Mouse (Mus musculus): ENCODE results near the gene Sumf1. TPM values are rescaled to one million over a fixed set of nuclear protein-coding genes. Genes with fewer than 3 reads are reported as not detected.

Sumf1 gene
- total and polyA plus RNA-seq, 3 experiments, result 16.0 to 25.9 (median 22.8) TPM

GRCm38 (mm10) chr6:108160608-108161007, 24.8 kb downstream of the Sumf1 start:
- H3K36me3 ChIP-seq (replicated peaks), result peaks cover 39% of the 10 kb centered on the region
- TF ChIP-seq POLR2AphosphoS5 (IDR thresholded peaks at IDR 0.05; ENCODE audit: insufficient replicate concordance, low read depth, low read length), result no peak
- no peak for TF ChIP-seq CTCF (IDR thresholded peaks at IDR 0.05; ENCODE audit: low read depth, low read length)
- TF ChIP-seq GATA2 (IDR thresholded peaks at IDR 0.05; ENCODE audit: borderline replicate concordance, low read depth, low read length), result no peak
- ATAC-seq (ENCODE audit: extremely low read depth, insufficient number of reproducible peaks, low FRiP score, poor library complexity, severe bottlenecking) (no peak), DNase-seq (ENCODE audit: low spot score) (no peak)
- no peaks in the 10 kb centered on the region for H3K4me1 ChIP-seq (ENCODE audit: insufficient read depth, low read depth, low read length)
- H3K9me3 ChIP-seq (replicated peaks), result no peaks in the 10 kb centered on the region
- H3K27me3 ChIP-seq (ENCODE audit: insufficient read depth, low read length), result no peaks in the 10 kb centered on the region
- no peak overlapping the region for H3K4me3 ChIP-seq (ENCODE audit: low read depth, low read length)

- Histone ChIP-seq H3K4me1 (ENCODE audit: insufficient read depth, low read depth, low read length) (no peaks in the 10 kb centered on the region), H3K9me3 (replicated peaks) (no peaks in the 10 kb centered on the region), H3K36me3 (replicated peaks) (peaks cover 43% of the 10 kb centered on the region), H3K4me3 (ENCODE audit: low read depth, low read length) (no peak overlapping the region), H3K27me3 (ENCODE audit: insufficient read depth, low read length) (no peaks in the 10 kb centered on the region)
- no peak for DNase-seq (ENCODE audit: low spot score)
- no peak for ATAC-seq (ENCODE audit: extremely low read depth, insufficient number of reproducible peaks, low FRiP score, poor library complexity, severe bottlenecking)
- TF ChIP-seq GATA2 (IDR thresholded peaks at IDR 0.05; ENCODE audit: borderline replicate concordance, low read depth, low read length), result no peak
- no peak for TF ChIP-seq GATA1 (IDR thresholded peaks at IDR 0.05; ENCODE audit: borderline replicate concordance, low read length)
- TF ChIP-seq POLR2AphosphoS5 (IDR thresholded peaks at IDR 0.05; ENCODE audit: insufficient replicate concordance, low read depth, low read length), result no peak
- no peak for TF ChIP-seq CTCF (IDR thresholded peaks at IDR 0.05; ENCODE audit: low read depth, low read length)
- no peak for TF ChIP-seq TAL1 (conservative IDR thresholded peaks at IDR 0.05; ENCODE audit: low read depth, low read length)
Observed at GRCm38 (mm10) chr6:108156881-108157280, 28.5 kb downstream of the Sumf1 start.

DNA sequence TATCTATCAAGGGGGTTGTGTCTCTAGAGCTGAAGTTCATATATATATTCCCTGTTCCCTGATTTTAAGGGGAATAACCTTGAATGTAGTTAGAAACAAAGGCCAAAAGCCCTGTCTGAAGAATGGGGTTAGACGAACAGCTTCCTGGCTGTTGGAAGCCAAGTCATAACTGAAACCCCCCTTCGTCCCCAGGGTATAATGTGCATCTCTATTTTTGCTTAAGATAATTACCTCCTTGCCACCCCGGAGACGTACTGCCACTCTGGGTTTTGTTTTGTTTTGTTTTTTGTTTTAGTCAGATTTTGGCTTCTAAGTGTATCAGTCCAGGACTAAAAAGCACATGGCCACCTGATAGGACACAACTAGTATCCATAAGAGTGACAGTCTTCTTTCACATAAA, 31.1 kb downstream of the Sumf1 start:
- TF ChIP-seq TAL1 (conservative IDR thresholded peaks at IDR 0.05; ENCODE audit: low read depth, low read length) (no peak), GATA1 (IDR thresholded peaks at IDR 0.05; ENCODE audit: borderline replicate concordance, low read length) (no peak), GATA2 (IDR thresholded peaks at IDR 0.05; ENCODE audit: borderline replicate concordance, low read depth, low read length) (no peak), CTCF (IDR thresholded peaks at IDR 0.05; ENCODE audit: low read depth, low read length) (no peak), POLR2AphosphoS5 (IDR thresholded peaks at IDR 0.05; ENCODE audit: insufficient replicate concordance, low read depth, low read length) (no peak)
- Histone ChIP-seq H3K27me3 (ENCODE audit: insufficient read depth, low read length) (no peaks in the 10 kb centered on the region), H3K4me3 (ENCODE audit: low read depth, low read length) (no peak overlapping the region), H3K36me3 (replicated peaks) (peaks cover 52% of the 10 kb centered on the region), H3K9me3 (replicated peaks) (no peaks in the 10 kb centered on the region), H3K4me1 (ENCODE audit: insufficient read depth, low read depth, low read length) (no peaks in the 10 kb centered on the region)
- ATAC-seq (ENCODE audit: extremely low read depth, insufficient number of reproducible peaks, low FRiP score, poor library complexity, severe bottlenecking) (no peak), DNase-seq (ENCODE audit: low spot score) (no peak)

DNA sequence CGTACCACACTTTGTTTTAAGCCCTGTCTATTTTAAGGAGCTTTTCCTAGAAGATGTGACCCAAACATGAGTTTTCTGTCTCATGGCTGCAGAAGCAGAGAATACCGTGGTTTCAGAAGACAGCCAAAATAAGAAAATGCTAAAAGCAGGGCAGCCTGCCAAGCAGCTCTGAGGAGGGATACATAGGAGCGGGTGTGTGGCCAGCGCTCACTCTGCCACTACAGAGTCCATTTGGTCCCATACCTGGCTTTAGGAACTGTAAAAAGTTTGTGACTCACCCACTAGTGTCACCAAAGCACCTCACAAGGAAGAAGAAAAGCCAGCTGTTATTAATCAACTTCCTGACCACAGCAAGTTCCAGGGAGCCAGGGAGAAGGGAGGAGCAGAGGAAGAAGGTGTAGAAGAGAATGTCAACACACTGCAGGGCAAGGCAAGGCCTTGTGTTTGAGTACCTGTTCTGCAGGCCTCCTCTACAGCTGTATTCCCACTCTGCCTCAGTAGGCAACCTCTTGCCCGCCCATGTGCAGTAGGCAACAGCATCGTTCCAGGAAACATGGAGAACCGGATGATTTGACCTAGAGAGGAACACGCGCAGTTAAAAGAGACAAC, 32.6 kb downstream of the Sumf1 start:
- ATAC-seq (ENCODE audit: extremely low read depth, insufficient number of reproducible peaks, low FRiP score, poor library complexity, severe bottlenecking), result no peak
- no peak overlapping the region for H3K4me3 ChIP-seq (ENCODE audit: low read depth, low read length)
- TF ChIP-seq GATA2 (IDR thresholded peaks at IDR 0.05; ENCODE audit: borderline replicate concordance, low read depth, low read length) (no peak), CTCF (IDR thresholded peaks at IDR 0.05; ENCODE audit: low read depth, low read length) (no peak), TAL1 (conservative IDR thresholded peaks at IDR 0.05; ENCODE audit: low read depth, low read length) (no peak), GATA1 (IDR thresholded peaks at IDR 0.05; ENCODE audit: borderline replicate concordance, low read length) (no peak), POLR2AphosphoS5 (IDR thresholded peaks at IDR 0.05; ENCODE audit: insufficient replicate concordance, low read depth, low read length) (no peak)

GRCm38 (mm10) chr6:108152081-108152480, 33.3 kb downstream of the Sumf1 start:
- Histone ChIP-seq H3K36me3 (replicated peaks) (peaks cover 60% of the 10 kb centered on the region), H3K27me3 (ENCODE audit: insufficient read depth, low read length) (no peaks in the 10 kb centered on the region), H3K9me3 (replicated peaks) (no peaks in the 10 kb centered on the region), H3K4me1 (ENCODE audit: insufficient read depth, low read depth, low read length) (no peaks in the 10 kb centered on the region), H3K4me3 (ENCODE audit: low read depth, low read length) (no peak overlapping the region)
- no peak for TF ChIP-seq TAL1 (conservative IDR thresholded peaks at IDR 0.05; ENCODE audit: low read depth, low read length)
- ATAC-seq (ENCODE audit: extremely low read depth, insufficient number of reproducible peaks, low FRiP score, poor library complexity, severe bottlenecking), result no peak
- DNase-seq (ENCODE audit: low spot score), result no peak

More for the DNA sequence above, 32.6 kb downstream of the Sumf1 start:
- Histone ChIP-seq H3K9me3 (replicated peaks) (no peaks in the 10 kb centered on the region), H3K27me3 (ENCODE audit: insufficient read depth, low read length) (no peaks in the 10 kb centered on the region), H3K4me1 (ENCODE audit: insufficient read depth, low read depth, low read length) (no peaks in the 10 kb centered on the region), H3K36me3 (replicated peaks) (peaks cover 57% of the 10 kb centered on the region)
- DNase-seq (ENCODE audit: low spot score), result no peak

GRCm38 (mm10) chr6:108149235-108149634, 36.1 kb downstream of the Sumf1 start:
- DNase-seq (ENCODE audit: low spot score) (no peak), ATAC-seq (ENCODE audit: extremely low read depth, insufficient number of reproducible peaks, low FRiP score, poor library complexity, severe bottlenecking) (no peak)
- Histone ChIP-seq H3K27me3 (ENCODE audit: insufficient read depth, low read length) (no peaks in the 10 kb centered on the region), H3K36me3 (replicated peaks) (peaks cover 76% of the 10 kb centered on the region), H3K4me3 (ENCODE audit: low read depth, low read length) (no peak overlapping the region), H3K4me1 (ENCODE audit: insufficient read depth, low read depth, low read length) (no peaks in the 10 kb centered on the region), H3K9me3 (replicated peaks) (no peaks in the 10 kb centered on the region)
- TF ChIP-seq CTCF (IDR thresholded peaks at IDR 0.05; ENCODE audit: low read depth, low read length), result no peak
- TF ChIP-seq GATA2 (IDR thresholded peaks at IDR 0.05; ENCODE audit: borderline replicate concordance, low read depth, low read length), result no peak
- TF ChIP-seq GATA1 (IDR thresholded peaks at IDR 0.05; ENCODE audit: borderline replicate concordance, low read length), result no peak
- no peak for TF ChIP-seq TAL1 (conservative IDR thresholded peaks at IDR 0.05; ENCODE audit: low read depth, low read length)
- TF ChIP-seq POLR2AphosphoS5 (IDR thresholded peaks at IDR 0.05; ENCODE audit: insufficient replicate concordance, low read depth, low read length), result no peak

- ATAC-seq (ENCODE audit: extremely low read depth, insufficient number of reproducible peaks, low FRiP score, poor library complexity, severe bottlenecking) (no peak), DNase-seq (ENCODE audit: low spot score) (no peak)
- no peak for TF ChIP-seq GATA1 (IDR thresholded peaks at IDR 0.05; ENCODE audit: borderline replicate concordance, low read length)
- TF ChIP-seq GATA2 (IDR thresholded peaks at IDR 0.05; ENCODE audit: borderline replicate concordance, low read depth, low read length), result no peak
- no peak for TF ChIP-seq TAL1 (conservative IDR thresholded peaks at IDR 0.05; ENCODE audit: low read depth, low read length)
- no peak for TF ChIP-seq POLR2AphosphoS5 (IDR thresholded peaks at IDR 0.05; ENCODE audit: insufficient replicate concordance, low read depth, low read length)
- TF ChIP-seq CTCF (IDR thresholded peaks at IDR 0.05; ENCODE audit: low read depth, low read length), result no peak
- H3K4me3 ChIP-seq (ENCODE audit: low read depth, low read length), result no peak overlapping the region
- H3K9me3 ChIP-seq (replicated peaks), result no peaks in the 10 kb centered on the region
- H3K36me3 ChIP-seq (replicated peaks), result peaks cover 77% of the 10 kb centered on the region
- no peaks in the 10 kb centered on the region for H3K27me3 ChIP-seq (ENCODE audit: insufficient read depth, low read length)
- no peaks in the 10 kb centered on the region for H3K4me1 ChIP-seq (ENCODE audit: insufficient read depth, low read depth, low read length)
Observed at GRCm38 (mm10) chr6:108148435-108148834, 36.9 kb downstream of the Sumf1 start.
